Mouse (Mus musculus): ENCODE data around the gene Rpusd2. TPM values are rescaled to one million over a fixed set of nuclear protein-coding genes. Genes with fewer than 3 reads are reported as not detected.

Gene Rpusd2
- total RNA-seq, 2 experiments from 2014 or later = 2.5 to 3.2 TPM

DNA sequence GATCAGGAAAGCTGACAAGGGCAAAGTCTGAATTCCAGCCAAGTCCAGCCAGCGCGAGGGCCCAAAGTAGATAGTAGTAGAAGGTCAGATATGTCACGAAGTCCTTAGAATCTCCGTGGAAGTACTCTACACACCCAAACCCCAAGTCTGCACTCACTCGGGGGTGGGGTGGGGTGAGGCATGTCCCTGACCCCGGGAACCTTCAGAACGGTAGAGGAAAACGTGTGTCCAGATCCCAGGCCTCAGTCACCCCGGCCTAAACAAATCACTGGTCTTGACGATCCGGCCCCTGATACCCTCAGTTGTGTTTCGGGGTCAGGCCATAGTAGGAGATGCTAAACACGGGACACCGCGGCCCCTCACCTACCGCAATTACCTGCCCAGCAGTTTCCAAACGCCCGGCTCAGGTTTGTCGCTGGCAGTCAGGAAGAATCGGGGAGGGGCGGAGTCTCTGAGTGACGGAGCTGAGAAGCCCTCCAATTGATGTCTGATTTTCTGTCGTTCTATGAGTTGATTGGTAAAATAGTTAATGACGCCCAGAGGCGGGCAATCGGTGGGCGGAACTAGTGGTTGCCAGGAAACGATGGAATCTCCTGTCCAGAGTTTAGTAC is 5.5 kb upstream of the Rpusd2 start, which contains the start of gene Ccdc32:
Ccdc32 (minus strand) TSS at position 453 of the 611 bp plus-strand sequence.
- DNase-seq (ENCODE audit: low spot score) = peak; percentile 96

DNA sequence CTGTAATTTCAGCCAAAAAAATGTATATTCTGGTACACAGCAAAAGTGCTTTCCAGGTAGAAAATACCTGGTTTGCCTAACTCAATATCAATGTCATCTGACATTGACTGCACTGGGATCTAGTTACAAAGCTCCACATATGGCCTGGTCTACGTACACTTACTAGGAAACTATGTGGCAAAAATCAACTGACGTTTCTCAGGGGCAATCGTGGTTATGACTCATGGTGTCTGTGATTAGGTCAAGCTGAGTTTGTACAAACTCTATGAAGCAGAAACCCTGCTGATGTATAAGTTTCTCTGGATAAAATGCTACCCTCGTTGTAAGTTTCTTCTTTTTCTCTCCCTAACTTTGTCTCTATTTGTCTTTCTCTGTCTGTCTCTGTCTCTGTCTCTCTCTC is 2.4 kb upstream of the Rpusd2 start:
- no peak for DNase-seq (ENCODE audit: low spot score)

DNA sequence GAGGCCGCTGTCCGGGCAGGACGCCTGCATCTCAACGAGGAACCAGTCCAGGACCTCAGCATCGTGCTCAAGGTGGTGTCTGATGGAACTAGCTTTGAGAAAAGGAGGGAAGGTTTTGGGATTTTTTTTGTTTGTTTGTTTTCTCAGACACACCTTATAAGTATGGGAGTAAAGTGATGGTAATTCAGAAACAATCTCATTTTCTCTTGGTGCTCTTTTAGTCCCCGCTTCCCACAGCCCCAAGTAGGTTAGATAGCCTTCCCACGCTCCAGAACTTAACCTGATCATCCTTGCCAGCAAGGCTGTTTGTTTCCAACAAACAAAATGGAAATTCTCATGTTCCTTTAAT is 781 bp downstream of the Rpusd2 start:
- no peak for DNase-seq (ENCODE audit: low spot score)

DNA sequence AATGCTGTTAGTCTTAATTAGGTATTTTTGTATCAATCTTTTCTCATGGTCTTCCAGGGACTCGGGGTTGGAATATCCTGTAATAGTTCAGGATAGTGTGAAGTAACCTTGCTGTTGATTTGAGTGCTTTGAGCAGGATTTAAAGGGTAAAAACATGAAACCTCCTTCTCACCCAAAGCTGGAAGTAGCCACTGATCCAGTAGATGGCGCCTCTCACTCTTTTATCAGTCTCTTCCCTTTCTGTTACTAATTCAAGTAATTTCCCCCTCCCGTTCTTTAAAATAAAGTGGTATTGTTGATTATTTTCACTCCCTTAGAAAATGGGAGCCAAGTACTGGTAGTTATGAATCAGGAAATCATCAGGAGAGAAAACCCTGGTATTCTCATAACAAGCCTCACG is 6.3 kb downstream of the Rpusd2 start:
- no peak for DNase-seq (ENCODE audit: low spot score)

DNA sequence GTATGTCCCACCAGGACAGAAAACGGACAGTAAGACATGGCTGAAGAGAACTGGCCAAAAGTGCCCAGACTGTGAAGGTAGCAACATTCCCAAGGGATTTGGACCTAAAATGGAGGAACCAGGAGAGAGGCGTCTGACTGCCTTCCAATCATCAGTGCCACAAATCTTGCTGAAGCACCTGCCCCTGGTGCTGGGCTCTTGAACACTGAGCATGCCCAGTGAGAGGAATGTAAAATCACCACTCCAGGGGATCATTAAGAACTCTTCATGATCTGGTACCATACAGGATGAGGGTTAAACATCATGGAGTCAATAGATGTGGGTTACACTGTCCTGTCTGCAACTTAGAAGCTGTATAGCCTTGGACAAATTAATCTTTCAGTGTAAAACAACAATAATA is 10.6 kb downstream of the Rpusd2 start:
- no peak for DNase-seq (ENCODE audit: low spot score)

DNA sequence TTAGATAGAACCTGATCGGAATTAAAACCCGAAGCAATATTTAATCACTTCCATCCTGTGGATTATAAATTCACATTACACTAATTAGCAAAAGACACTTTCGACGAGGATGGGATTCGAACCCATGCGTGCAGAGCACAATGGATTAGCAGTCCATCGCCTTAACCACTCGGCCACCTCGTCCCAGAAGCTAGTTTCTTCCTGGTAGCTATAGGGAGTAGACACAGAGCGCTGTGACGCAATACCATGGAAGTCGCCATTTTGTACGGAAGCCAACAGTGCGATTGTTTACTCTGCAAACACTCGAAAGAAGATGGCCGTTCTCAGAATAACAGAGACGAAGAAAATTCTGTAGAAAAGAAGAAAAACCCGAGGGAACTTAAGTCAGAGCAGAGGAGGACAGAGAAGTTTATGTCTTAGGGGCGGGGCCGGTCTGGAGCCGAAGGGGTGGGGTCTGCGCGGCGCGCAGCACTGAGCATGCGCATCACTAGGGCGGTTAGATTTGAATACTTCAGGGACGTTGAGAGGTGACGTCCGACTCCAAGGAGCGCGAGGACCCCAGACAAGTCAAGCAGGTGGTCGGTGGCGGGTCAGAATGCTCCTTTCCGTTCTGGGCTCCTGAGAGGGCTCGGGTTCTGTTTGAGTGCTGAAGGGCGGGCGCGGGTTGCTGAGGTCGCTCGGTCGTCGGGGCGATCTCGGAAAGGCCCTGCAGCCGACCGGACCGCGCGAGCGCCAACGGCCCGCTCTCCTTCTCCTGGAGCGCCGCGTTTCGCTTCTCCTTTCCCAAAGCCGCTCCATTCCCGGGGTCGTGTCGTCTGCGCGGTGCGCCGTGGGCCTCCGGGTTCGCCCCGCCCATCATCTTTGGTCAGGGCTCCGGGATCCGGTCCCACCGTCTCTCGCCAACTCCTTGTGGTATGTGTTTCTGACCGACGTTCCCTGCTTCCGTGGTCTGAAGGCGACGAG is 12.3 kb downstream of the Rpusd2 start, which contains the start of gene Knl1:
Knl1 (plus strand) TSS at position 471 of the 963 bp plus-strand sequence.
- peak; percentile 94 for DNase-seq (ENCODE audit: low spot score)

DNA sequence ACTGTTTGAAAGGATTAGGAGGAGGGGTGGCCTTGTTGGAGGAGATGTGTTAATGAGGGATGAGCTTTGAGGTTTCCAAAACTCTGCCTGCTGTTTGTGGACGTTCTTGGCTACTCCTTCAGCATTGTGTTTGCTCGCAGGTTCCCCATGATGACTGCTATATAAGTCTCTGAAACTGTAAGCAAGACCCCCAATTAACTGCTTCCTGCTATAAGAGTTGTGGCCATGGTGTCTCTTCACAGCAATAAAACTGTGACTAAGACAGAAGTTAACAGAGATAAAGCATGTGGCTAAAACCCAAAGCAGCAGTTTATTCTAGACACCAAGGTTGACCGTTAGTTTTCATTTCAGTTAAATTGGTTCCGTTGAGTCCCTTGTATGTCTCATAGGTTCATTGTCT is 13.3 kb downstream of the Rpusd2 start:
- DNase-seq (ENCODE audit: low spot score) = no peak

DNA sequence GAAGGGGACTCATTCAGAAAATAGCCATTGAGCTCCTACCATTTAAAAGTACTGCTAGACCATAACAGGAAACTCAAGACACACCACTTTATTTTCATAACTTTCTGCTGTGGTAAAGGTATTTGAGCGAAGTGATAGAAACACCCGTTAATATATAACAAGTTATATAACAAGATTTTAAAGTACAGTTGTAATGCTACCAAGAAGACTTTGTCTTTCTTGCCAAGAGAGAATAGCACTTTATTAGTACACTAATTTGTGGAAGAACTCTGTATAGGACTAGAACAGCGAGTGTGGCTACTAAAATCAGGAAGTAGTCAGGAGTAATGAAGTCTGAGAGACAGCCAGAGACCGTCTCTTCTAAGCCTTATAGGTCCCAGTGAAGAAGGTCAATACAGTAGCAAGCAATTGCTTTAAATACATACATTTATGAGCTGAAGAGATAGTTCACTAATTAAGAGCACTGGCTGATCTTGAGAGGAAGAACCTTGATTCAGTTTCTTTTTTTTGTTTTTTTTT is 15.6 kb downstream of the Rpusd2 start:
- no peak for DNase-seq (ENCODE audit: low spot score)

DNA sequence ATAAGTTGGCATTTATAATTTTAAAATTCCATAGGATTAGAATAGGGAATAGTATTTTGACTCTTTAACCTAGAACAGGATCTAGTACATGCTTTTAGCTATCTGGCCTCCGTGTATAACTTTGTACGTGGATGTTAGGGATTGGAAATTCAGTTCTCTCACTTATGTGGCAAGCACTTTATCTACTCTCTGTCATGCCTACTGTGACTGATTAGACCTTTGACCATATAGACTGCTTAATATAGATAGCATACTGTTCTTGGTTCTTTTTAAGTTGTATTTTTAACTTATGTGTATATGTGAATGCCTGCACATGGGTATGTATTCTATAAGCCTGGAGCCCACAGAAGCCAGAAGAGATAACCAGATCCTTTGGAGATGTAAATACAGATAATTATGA is 25.5 kb downstream of the Rpusd2 start:
- DNase-seq (ENCODE audit: low spot score) = no peak

DNA sequence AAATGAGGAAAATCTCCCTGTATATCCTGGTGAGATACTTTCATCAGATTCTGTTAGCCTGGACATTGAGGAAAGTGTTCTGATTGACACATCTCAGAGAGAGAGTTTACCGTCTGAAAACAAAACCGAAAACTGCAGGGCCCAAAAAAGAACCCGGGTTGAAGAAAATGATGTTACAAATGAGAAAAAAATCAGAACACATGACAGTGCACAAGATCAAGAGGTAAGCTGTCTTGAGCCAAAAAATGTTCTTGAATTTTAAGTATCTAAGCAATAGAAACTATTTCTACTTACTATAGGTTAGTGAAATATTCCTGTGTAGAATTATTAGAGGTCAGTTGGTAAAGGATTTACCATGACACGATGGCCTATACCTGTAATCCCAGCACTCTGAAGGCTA is 37.8 kb downstream of the Rpusd2 start:
- DNase-seq (ENCODE audit: low spot score) = no peak

DNA sequence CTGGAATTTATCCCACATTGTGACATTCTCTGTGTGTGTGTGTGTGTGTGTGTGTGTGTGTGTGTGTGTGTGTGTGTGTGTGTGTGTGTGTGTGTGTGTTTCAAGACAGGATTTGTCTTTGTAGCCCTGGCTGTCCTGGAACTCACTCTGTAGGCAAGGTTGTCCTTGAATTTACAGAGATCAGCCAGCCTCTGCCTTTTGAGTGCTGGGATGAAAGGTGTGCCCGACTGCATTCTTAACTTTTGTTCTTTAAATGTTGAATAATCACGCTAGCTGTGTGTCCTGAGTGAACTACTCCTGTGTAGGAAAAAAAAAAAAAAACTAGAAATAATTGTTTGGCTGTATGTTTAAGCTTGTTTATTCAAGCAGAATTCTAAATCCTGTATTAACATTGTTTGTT is 51.6 kb downstream of the Rpusd2 start:
- DNase-seq (ENCODE audit: low spot score) = no peak

Other genes with a start within 250 kb of the Rpusd2 start
- gene Knstrn, start 220.8 kb upstream of the Rpusd2 start, total RNA-seq (2021) = under 1 TPM; 0.07 to 0.55 TPM
- gene Ivd, start 172.8 kb upstream of the Rpusd2 start, total RNA-seq (2021) = 100 to 1,000 TPM; 122 to 164 TPM
- 1 to 10 TPM; 4.5 to 6.0 TPM for gene Bahd1, start 134.4 kb upstream of the Rpusd2 start, total RNA-seq (2021)
- gene Chst14, start 108.3 kb upstream of the Rpusd2 start, total RNA-seq (2021) = 1 to 10 TPM; 1.7 to 2.3 TPM
- gene Ccdc32, start 5.4 kb upstream of the Rpusd2 start, total RNA-seq (2021) = 1 to 10 TPM; 3.6 to 3.9 TPM
- gene Knl1, start 12.3 kb downstream of the Rpusd2 start, total RNA-seq (2021) = under 1 TPM; 0.05 to 0.27 TPM
- gene Rad51, start 78.0 kb downstream of the Rpusd2 start, total RNA-seq (2021) = under 1 TPM; 0.68 to 0.71 TPM
- 1 to 10 TPM; 3.4 to 4.9 TPM for gene Rmdn3, start 122.2 kb downstream of the Rpusd2 start, total RNA-seq (2021)
- under 1 TPM in 1 of 2 experiments, not detected in 1; 0.39 TPM for gene Gchfr, start 133.0 kb downstream of the Rpusd2 start, total RNA-seq (2021)
- gene Gm14137, start 139.7 kb downstream of the Rpusd2 start, total RNA-seq (2021) = not detected
- 10 to 100 TPM; 13.8 to 14.4 TPM for gene Zfyve19, start 173.8 kb downstream of the Rpusd2 start, total RNA-seq (2021)
- 1 to 10 TPM; 7.9 to 9.1 TPM for gene Dnajc17, start 174.0 kb downstream of the Rpusd2 start, total RNA-seq (2021)
- not detected for gene Ppp1r14d, start 195.1 kb downstream of the Rpusd2 start, total RNA-seq (2021)
- gene Spint1, start 202.6 kb downstream of the Rpusd2 start, total RNA-seq (2021) = not detected
- gene Rhov, start 236.5 kb downstream of the Rpusd2 start, total RNA-seq (2021) = not detected

Measured in gastrocnemius, adult 18-20 months (tissue).